Mouse (Mus musculus) hematopoietic stem cell, adult 5-6 weeks (primary cell): Measurements from ENCODE around the gene Disp2. TPM values are rescaled to one million over a fixed set of nuclear protein-coding genes. Genes with fewer than 3 reads are reported as not detected.

Source experiments
- total RNA-seq: library from RNA; stranded (forward); fragments of 172-1452, 232-1000 nt; gene quantifications from 2 replicates; pipeline ENCODE4 v1.2.3, GENCODE M21; 2017

Disp2 gene
- total RNA-seq, 1 experiment from 2014 or later, result not detected

Other genes with a start within 250 kb of the Disp2 start
- 1.9 and 2.6 TPM in 2 replicates for gene Bmf, start 230.0 kb upstream of the Disp2 start, total RNA-seq
- 85.6 and 101 TPM in 2 replicates for gene Bub1b, start 181.5 kb upstream of the Disp2 start, total RNA-seq
- gene Pak6, start 116.4 kb upstream of the Disp2 start, total RNA-seq, result 0.94 TPM in 1 of 2 replicates, not detected in the other
- gene Ankrd63, start 75.8 kb upstream of the Disp2 start, total RNA-seq, result 1.9 and 2.3 TPM in 2 replicates
- 67.8 and 118 TPM in 2 replicates for gene Plcb2, start 51.3 kb upstream of the Disp2 start, total RNA-seq
- gene Inafm2, start 34.0 kb upstream of the Disp2 start, total RNA-seq, result 17.7 and 23.0 TPM in 2 replicates
- gene Ccdc9b, start 17.1 kb upstream of the Disp2 start, total RNA-seq, result 2.1 and 2.8 TPM in 2 replicates
- not detected in 2 replicates for gene Phgr1, start 7.0 kb upstream of the Disp2 start, total RNA-seq
- gene Knstrn, start 34.3 kb downstream of the Disp2 start, total RNA-seq, result 97.9 and 151 TPM in 2 replicates
- 30.4 and 35.1 TPM in 2 replicates for gene Ivd, start 82.2 kb downstream of the Disp2 start, total RNA-seq
- gene Bahd1, start 120.7 kb downstream of the Disp2 start, total RNA-seq, result 6.4 and 6.9 TPM in 2 replicates
- gene Chst14, start 146.8 kb downstream of the Disp2 start, total RNA-seq, result 4.0 and 4.5 TPM in 2 replicates
- gene Ccdc32, start 249.7 kb downstream of the Disp2 start, total RNA-seq, result 8.0 and 16.3 TPM in 2 replicates